Mouse (Mus musculus) myocyte (in vitro differentiated cells): ENCODE results near the gene Vwa8. TPM values are rescaled to one million over a fixed set of nuclear protein-coding genes. Genes with fewer than 3 reads are reported as not detected.

Experiments
- H3K27me3 ChIP-seq: one replicate; pipeline ENCODE4 v1.6.1; 2011; ENCODE audit not compliant: control insufficient read depth, insufficient read depth, insufficient read length
- H3K36me3 ChIP-seq: one replicate; pipeline ENCODE4 v1.6.1; 2011; ENCODE audit not compliant: control insufficient read depth, insufficient read depth
- H3K4me2 ChIP-seq: one replicate; pipeline ENCODE4 v1.6.1; 2011; ENCODE audit warnings: low read depth, control low read depth
- H3K4me3 ChIP-seq: one replicate; pipeline ENCODE4 v1.5.1; 2011; ENCODE audit warnings: mild to moderate bottlenecking, control low read depth, moderate library complexity
- H3K79me2 ChIP-seq: one replicate; pipeline ENCODE4 v1.6.1; 2011; ENCODE audit not compliant: control insufficient read depth, insufficient read depth
- H3ac ChIP-seq: one replicate; pipeline ENCODE4 v1.6.1; 2011; ENCODE audit not compliant: control insufficient read depth, insufficient read length
- CEBPB ChIP-seq: IDR thresholded peaks from 2 replicates; pipeline ENCODE4 v1.6.1; 2011; ENCODE audit warnings: mild to moderate bottlenecking, moderate library complexity; ENCODE audit not compliant: poor library complexity, insufficient read depth, severe bottlenecking
- E2F4 ChIP-seq: IDR thresholded peaks from one replicate; pipeline ENCODE4 v1.6.1; 2011; ENCODE audit warnings: mild to moderate bottlenecking, control low read depth, moderate library complexity; ENCODE audit not compliant: insufficient read depth
- MAX ChIP-seq: IDR thresholded peaks from one replicate; pipeline ENCODE4 v1.6.1; 2011; ENCODE audit warnings: low read depth, mild to moderate bottlenecking, control low read depth
- MYOD1 ChIP-seq, 3 experiments: IDR thresholded peaks; one replicate each; pipeline ENCODE4 v1.6.1; 2011; ENCODE audit warnings: control low read depth in 2 of 3, low read depth in 2 of 3, mild to moderate bottlenecking in 2 of 3, moderate library complexity in 1 of 3; ENCODE audit not compliant: insufficient read length in 2 of 3, control insufficient read depth in 1 of 3
- MYOG ChIP-seq, 3 experiments: IDR thresholded peaks; one replicate each; pipeline ENCODE4 v1.6.1; 2011; ENCODE audit warnings: control low read depth in 2 of 3, low read depth in 2 of 3, mild to moderate bottlenecking in 2 of 3; ENCODE audit not compliant: insufficient read length in 2 of 3, control insufficient read depth in 1 of 3, insufficient read depth in 1 of 3
- POLR2A ChIP-seq: IDR thresholded peaks from one replicate; pipeline ENCODE4 v1.6.1; 2011; ENCODE audit warnings: low read depth, mild to moderate bottlenecking, control low read depth, moderate library complexity; ENCODE audit not compliant: insufficient read length
- POLR2AphosphoS2 ChIP-seq: IDR thresholded peaks from one replicate; pipeline ENCODE4 v1.6.1; 2011; ENCODE audit warnings: low read depth, control low read depth; ENCODE audit not compliant: insufficient read length
- REST ChIP-seq: IDR thresholded peaks from one replicate; pipeline ENCODE4 v1.6.1; 2011; ENCODE audit warnings: mild to moderate bottlenecking, control low read depth, moderate library complexity; ENCODE audit not compliant: insufficient read depth, insufficient read length
- SRF ChIP-seq: IDR thresholded peaks from one replicate; pipeline ENCODE4 v1.6.1; 2011; ENCODE audit warnings: low read depth; ENCODE audit not compliant: control insufficient read depth, insufficient read length
- TCF12 ChIP-seq: IDR thresholded peaks from one replicate; pipeline ENCODE4 v1.6.1; 2011; ENCODE audit warnings: mild to moderate bottlenecking, control low read depth; ENCODE audit not compliant: poor library complexity, insufficient read depth, severe bottlenecking
- TCF3 ChIP-seq: IDR thresholded peaks from one replicate; pipeline ENCODE4 v1.6.1; 2011; ENCODE audit warnings: low read depth, control low read depth; ENCODE audit not compliant: insufficient read length
- USF1 ChIP-seq: IDR thresholded peaks from one replicate; pipeline ENCODE4 v1.6.1; 2011; ENCODE audit warnings: low read depth, mild to moderate bottlenecking, control low read depth, moderate library complexity
- polyA plus RNA-seq: library from polyadenylated mRNA; unstranded; fragments of >200 nt; fragmentation: generic; extraction: Trizol; gene quantifications from one replicate; pipeline ENCODE4 v1.2.1, GENCODE M21; 2012; ENCODE audit warnings: missing spikeins

Gene Vwa8
- polyA plus RNA-seq, 1 experiment = 20.1 TPM

GRCm38 (mm10) chr14:79018564-79018963 lies 169.7 kb downstream of the Vwa8 start:
- Histone ChIP-seq H3K4me3 (no peak overlapping the region), H3K36me3 (peaks cover 5% of the 10 kb centered on the region), H3K79me2 (no peaks in the 10 kb centered on the region), H3K27me3 (no peaks in the 10 kb centered on the region), H3K4me2 (no peak overlapping the region), H3ac (no peak overlapping the region)
- TF ChIP-seq MAX = no peak
- no peak for TF ChIP-seq MYOD1 (IDR thresholded peaks at IDR 0.05; ENCODE audit: control insufficient read depth in 1 of 3, insufficient read length in 2 of 3, low read depth in 2 of 3)
- no peak for TF ChIP-seq POLR2AphosphoS2
- TF ChIP-seq SRF = no peak
- TF ChIP-seq REST = no peak
- no peak for TF ChIP-seq E2F4
- no peak for TF ChIP-seq TCF12
- TF ChIP-seq POLR2A = no peak
- TF ChIP-seq MYOG (IDR thresholded peaks at IDR 0.05; ENCODE audit: control insufficient read depth in 1 of 3, insufficient read depth in 1 of 3, insufficient read length in 2 of 3, low read depth in 2 of 3) = no peak
- TF ChIP-seq TCF3 = no peak
- no peak for TF ChIP-seq USF1
- no peak for TF ChIP-seq CEBPB

GRCm38 (mm10) chr14:79021725-79022124 lies 172.9 kb downstream of the Vwa8 start:
- no peak overlapping the region for H3K4me3 ChIP-seq
- no peaks in the 10 kb centered on the region for H3K27me3 ChIP-seq
- H3K4me2 ChIP-seq = no peak overlapping the region
- no peaks in the 10 kb centered on the region for H3K79me2 ChIP-seq
- peaks cover 11% of the 10 kb centered on the region for H3K36me3 ChIP-seq
- TF ChIP-seq TCF12 = no peak
- TF ChIP-seq REST = no peak
- TF ChIP-seq TCF3 = no peak
- no peak for TF ChIP-seq SRF
- no peak for TF ChIP-seq MYOG (IDR thresholded peaks at IDR 0.05; ENCODE audit: control insufficient read depth in 1 of 3, insufficient read depth in 1 of 3, insufficient read length in 2 of 3, low read depth in 2 of 3)
- TF ChIP-seq USF1 = no peak
- no peak overlapping the region for H3ac ChIP-seq

- Histone ChIP-seq H3ac (no peak overlapping the region), H3K4me2 (no peak overlapping the region), H3K27me3 (no peaks in the 10 kb centered on the region), H3K4me3 (no peak overlapping the region), H3K79me2 (no peaks in the 10 kb centered on the region), H3K36me3 (peaks cover 10% of the 10 kb centered on the region)
- TF ChIP-seq E2F4 = no peak
- TF ChIP-seq TCF12 = no peak
- TF ChIP-seq MYOD1 (IDR thresholded peaks at IDR 0.05; ENCODE audit: control insufficient read depth in 1 of 3, insufficient read length in 2 of 3, low read depth in 2 of 3) = no peak
- TF ChIP-seq CEBPB = no peak
- no peak for TF ChIP-seq TCF3
- TF ChIP-seq MYOG (IDR thresholded peaks at IDR 0.05; ENCODE audit: control insufficient read depth in 1 of 3, insufficient read depth in 1 of 3, insufficient read length in 2 of 3, low read depth in 2 of 3) = no peak
- no peak for TF ChIP-seq USF1
- no peak for TF ChIP-seq POLR2AphosphoS2
- TF ChIP-seq MAX = no peak
- TF ChIP-seq SRF = no peak
- TF ChIP-seq POLR2A = no peak
- TF ChIP-seq REST = no peak
Measured at GRCm38 (mm10) chr14:79028996-79029575, 180.2 kb downstream of the Vwa8 start.

GRCm38 (mm10) chr14:79030715-79031114 lies 181.9 kb downstream of the Vwa8 start:
- no peak overlapping the region for H3ac ChIP-seq
- peaks cover 10% of the 10 kb centered on the region for H3K36me3 ChIP-seq
- TF ChIP-seq MYOG (IDR thresholded peaks at IDR 0.05; ENCODE audit: control insufficient read depth in 1 of 3, insufficient read depth in 1 of 3, insufficient read length in 2 of 3, low read depth in 2 of 3) (no peak), E2F4 (no peak), TCF12 (no peak), SRF (no peak), TCF3 (no peak), USF1 (no peak), MAX (no peak), POLR2AphosphoS2 (no peak), POLR2A (no peak), REST (no peak), CEBPB (no peak), MYOD1 (IDR thresholded peaks at IDR 0.05; ENCODE audit: control insufficient read depth in 1 of 3, insufficient read length in 2 of 3, low read depth in 2 of 3) (no peak)

GRCm38 (mm10) chr14:79031230-79031740 lies 182.4 kb downstream of the Vwa8 start:
- Histone ChIP-seq H3K36me3 (peaks cover 8% of the 10 kb centered on the region), H3K4me3 (no peak overlapping the region), H3ac (no peak overlapping the region), H3K79me2 (no peaks in the 10 kb centered on the region), H3K27me3 (no peaks in the 10 kb centered on the region), H3K4me2 (no peak overlapping the region)
- TF ChIP-seq E2F4 (no peak), MAX (no peak), SRF (no peak), REST (no peak), CEBPB (no peak), TCF3 (no peak), MYOG (IDR thresholded peaks at IDR 0.05; ENCODE audit: control insufficient read depth in 1 of 3, insufficient read depth in 1 of 3, insufficient read length in 2 of 3, low read depth in 2 of 3) (no peak), USF1 (no peak), POLR2A (no peak), MYOD1 (IDR thresholded peaks at IDR 0.05; ENCODE audit: control insufficient read depth in 1 of 3, insufficient read length in 2 of 3, low read depth in 2 of 3) (no peak), POLR2AphosphoS2 (no peak)

More at GRCm38 (mm10) chr14:79030715-79031114, 181.9 kb downstream of the Vwa8 start:
- no peaks in the 10 kb centered on the region for H3K27me3 ChIP-seq
- H3K79me2 ChIP-seq = no peaks in the 10 kb centered on the region
- no peak overlapping the region for H3K4me3 ChIP-seq
- H3K4me2 ChIP-seq = no peak overlapping the region
